Mouse (Mus musculus) cerebellum, adult (tissue): Measurements from ENCODE around the gene Pvrig.
"Not testable (repeated sequence)": the region's sequence is repeated elsewhere in the genome, so short reads cannot be mapped to it uniquely, and the experiment has no call there.

Source experiments
- ATAC-seq: cut with Nextera tagmentation; 2 replicates; pipeline ENCODE4 v1.9.2; 2017; ENCODE audit warnings: mild to moderate bottlenecking, moderate library complexity, mixed read lengths; ENCODE audit not compliant: insufficient number of reproducible peaks, low FRiP score, low TSS enrichment

The Pvrig gene

DNA sequence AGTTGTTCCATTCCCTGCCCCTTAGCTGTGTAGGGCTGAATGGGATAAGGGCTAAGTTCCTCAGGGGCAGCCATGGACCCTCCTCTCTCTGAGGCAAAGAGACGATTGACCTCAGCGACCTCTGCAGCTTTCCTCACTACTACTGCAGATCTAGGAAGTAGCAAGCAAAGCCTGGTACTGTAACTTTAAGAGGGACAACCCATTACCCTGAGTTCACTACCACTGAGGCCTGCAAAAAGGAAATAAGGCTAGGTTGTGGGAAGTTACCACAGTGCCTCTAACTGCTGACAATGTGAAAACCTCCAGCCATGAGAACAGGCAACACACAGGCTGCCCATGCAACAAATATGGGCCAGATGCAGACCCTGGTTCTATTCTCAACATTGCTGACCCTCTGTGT is at the start of gene Pvrig:
Gene Pvrig, plus strand, starts transcription at position 301 of the 400 bp plus-strand sequence.
- no peak for ATAC-seq

DNA sequence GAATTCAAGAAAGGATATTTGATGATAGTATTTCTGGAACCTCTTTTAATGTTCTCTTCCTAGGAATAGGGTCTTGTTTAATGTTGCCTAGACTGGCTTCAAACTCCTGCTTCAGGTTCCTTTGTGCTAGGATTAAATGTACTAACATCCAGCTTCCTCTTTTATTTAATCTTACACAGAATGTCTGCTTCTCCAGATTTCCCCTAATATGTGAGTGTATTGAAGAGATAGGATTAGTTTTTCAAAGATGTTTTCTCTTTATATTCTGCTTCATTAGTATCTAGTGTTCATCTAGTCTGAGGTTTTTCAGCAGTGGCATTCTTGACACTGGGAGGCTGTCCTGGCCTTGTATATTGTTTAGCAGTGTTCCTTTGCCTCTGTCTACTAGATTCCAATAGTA is 47.6 kb upstream of the Pvrig start:
- ATAC-seq, result no peak

DNA sequence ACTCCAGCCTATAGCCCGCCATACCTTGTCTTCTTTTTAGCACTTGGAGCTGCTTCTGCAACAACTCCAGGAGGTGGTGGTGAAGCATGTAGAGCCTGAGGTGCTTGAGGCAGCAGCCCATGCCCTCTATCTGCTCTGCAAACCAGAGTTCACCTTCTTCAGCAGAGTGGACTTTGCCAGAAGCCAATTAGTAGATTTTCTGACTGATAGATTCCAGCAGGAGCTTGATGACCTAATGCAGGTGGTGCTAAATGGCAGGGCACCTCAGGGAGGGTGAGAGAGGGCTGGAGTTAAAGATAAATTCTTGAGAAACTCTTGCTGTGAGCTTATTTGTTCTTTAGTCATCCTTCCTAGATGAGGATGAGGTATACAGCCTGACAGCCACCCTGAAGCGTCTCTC is 42.1 kb upstream of the Pvrig start:
- no peak for ATAC-seq

DNA sequence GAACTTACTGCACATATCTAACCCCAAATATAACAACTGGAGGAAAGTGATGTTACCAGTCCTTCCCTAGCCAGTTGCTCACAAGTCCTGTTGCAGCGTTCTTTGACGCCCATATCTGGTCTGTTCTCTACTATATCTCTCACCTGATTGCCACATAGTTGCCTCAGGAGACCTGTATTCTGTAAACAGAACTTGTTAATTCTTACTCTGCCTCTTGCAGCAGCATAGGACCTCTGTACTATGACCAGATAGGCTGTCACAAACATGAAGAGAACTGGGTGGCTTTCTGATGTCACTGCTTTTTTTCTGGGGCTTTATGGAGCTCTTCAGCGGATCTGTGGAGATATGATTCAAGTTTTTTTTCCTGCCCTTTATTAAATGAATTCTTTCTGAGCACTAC is 29.0 kb upstream of the Pvrig start:
- no peak for ATAC-seq

DNA sequence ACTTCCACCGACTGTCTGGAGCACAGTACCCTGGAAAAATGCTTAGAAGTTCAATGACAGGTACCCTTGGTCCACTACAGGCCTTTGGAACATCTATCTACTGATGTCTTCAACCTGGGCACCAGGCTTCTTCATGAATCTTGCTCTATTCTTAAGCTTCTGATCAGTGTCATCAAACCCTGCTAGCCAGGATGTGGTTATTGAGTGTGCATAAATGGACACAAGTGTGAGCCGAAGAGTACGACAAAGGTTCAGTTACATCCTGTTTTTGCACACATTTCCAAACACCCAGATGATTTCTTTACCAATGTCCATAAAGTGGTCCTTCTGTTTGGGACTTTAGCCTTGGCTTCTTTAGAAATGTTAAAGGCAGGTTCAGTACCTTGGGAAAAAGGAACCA is 1.5 kb downstream of the Pvrig start:
- ATAC-seq, result no peak

DNA sequence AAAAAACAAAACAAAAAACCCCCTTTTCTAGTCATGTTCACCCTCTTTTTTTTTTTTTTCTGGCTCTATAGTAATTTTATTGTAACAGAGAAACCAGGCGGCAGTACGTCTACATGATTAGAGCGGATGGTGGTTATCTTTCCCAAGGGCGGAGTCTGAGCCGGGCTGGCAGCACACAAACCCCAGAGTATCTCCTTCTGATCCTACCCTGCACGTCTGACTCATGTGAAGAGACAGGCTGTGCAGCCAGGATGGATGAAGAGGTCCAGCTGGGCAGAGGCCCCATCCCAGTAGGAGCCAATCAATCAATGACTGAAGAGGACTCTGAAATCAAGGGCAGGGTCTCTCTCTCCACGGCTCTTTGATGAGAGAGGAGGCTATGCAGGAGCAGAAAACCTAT is 21.4 kb downstream of the Pvrig start:
- not testable (repeated sequence) for ATAC-seq

DNA sequence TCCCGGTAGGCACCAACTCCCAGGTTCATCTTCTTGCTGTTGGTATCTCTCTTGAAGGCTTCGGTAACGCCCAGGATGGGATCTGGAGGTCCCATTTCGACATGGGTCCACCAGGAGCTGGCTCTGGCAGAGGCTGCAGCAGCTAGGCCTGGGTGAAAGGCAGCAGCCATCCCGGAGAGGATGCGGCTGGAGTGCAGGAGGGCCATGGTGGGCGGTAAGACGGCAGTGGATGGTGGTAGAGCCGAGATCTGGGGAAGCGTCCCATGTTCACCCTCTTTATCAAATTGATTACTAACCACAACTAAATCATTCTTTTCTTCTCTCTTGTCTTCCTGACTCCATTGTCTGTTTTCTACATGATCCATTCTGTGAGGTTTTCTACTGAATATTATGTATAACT is 23.6 kb downstream of the Pvrig start:
- ATAC-seq, result not testable (repeated sequence)
